Mouse (Mus musculus) forebrain, embryonic 12.5 days (tissue): Measurements from ENCODE around the gene Ankrd44. TPM values are rescaled to one million over a fixed set of nuclear protein-coding genes. Genes with fewer than 3 reads are reported as not detected.
A peak's percentile ranks its signal among the peaks of the same experiment; 100 is the strongest.
"Not testable (repeated sequence)": the region's sequence is repeated elsewhere in the genome, so short reads cannot be mapped to it uniquely, and the experiment has no call there.

ENCODE experiments used
- ATAC-seq: fragments of 200-750 bp; cut with Nextera tagmentation; 2 replicates; pipeline ENCODE4 v1.8.0; 2017; ENCODE audit warnings: moderate TSS enrichment; ENCODE audit not compliant: low FRiP score
- H3K27ac ChIP-seq: fragments of 300-500 bp; sonication (generic); 2 replicates; pipeline ENCODE4 v1.5.1; 2016; ENCODE audit warnings: mild to moderate bottlenecking
- H3K27me3 ChIP-seq: fragments of 300-500 bp; sonication (generic); 2 replicates; pipeline ENCODE4 v1.6.1; 2016; ENCODE audit warnings: mild to moderate bottlenecking
- H3K36me3 ChIP-seq: fragments of 300-500 bp; sonication (generic); replicated peaks from 2 replicates; pipeline ENCODE4 v1.6.1; 2016; ENCODE audit warnings: mild to moderate bottlenecking
- H3K4me1 ChIP-seq: fragments of 300-500 bp; sonication (generic); 2 replicates; pipeline ENCODE4 v1.6.1; 2016
- H3K4me2 ChIP-seq: fragments of 300-500 bp; sonication (generic); 2 replicates; pipeline ENCODE4 v1.6.1; 2016; ENCODE audit warnings: mild to moderate bottlenecking, moderate library complexity
- H3K4me3 ChIP-seq: fragments of 300-500 bp; sonication (generic); replicated peaks from 2 replicates; pipeline ENCODE4 v1.5.1; 2016; ENCODE audit warnings: mild to moderate bottlenecking
- H3K9ac ChIP-seq: fragments of 300-500 bp; sonication (generic); 2 replicates; pipeline ENCODE4 v1.6.1; 2016; ENCODE audit warnings: mild to moderate bottlenecking
- H3K9me3 ChIP-seq: fragments of 300-500 bp; sonication (generic); 2 replicates; pipeline ENCODE4 v1.6.1; 2016
- WGBS: fragments of 180-500 bp; shearing (Covaris S2); methylation state at CpG from one replicate; pipeline ENCODE4 v1.1.7; 2016; 5-methylcytosine and 5-hydroxymethylcytosine counted together
- polyA plus RNA-seq: library from polyadenylated mRNA; unstranded; fragments of >200 nt; fragmentation: Nextera tagmentation; extraction: Ambion mirVana; gene quantifications from 2 replicates; pipeline ENCODE4 v1.2.1, GENCODE M21; 2016

Gene Ankrd44
- 19.6 and 21.6 TPM in 2 replicates for polyA plus RNA-seq

DNA sequence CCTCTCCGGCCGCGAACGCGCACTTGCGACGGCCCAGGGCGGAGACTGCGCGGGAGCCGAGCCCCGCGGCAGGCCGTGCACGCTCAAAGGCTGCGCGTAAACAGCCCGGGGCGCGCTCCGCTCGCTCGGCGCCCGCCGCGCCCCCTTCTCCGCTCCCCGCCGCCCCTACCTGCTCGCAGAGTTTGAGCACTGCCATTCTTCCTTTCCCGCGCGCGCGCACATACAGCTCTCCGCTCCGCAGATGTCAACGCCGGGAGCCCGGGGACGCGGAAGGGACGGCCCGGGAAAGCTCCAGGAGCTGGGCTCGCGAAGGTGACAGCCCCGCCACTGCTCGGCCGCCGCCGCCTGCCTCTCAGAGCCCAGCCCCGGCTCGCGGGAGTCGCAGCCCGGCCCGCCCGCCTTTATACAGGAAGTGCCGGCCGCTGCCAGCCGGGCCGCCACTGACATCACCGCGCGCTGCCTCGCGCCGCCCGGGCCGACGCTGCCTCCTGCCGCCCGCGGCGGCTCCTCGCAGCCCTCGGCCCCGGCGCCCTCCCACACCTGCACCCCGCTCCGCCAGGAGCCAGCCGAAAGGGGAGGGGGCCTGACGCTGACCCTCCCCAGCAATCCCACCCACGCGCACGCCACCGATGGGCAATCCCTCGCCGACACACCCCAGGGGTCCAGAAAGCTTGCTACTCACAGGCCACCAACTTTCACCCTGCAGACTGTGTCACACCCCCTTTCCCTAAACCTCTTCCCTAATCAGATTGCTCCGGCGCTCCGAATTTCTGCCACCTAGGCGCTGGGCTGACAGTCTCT, at the start of gene Ankrd44:
Gene Ankrd44 (minus strand): TSS at position 417 of the 801 bp plus-strand sequence.
- peak within 1 kb of the TSS; percentile 79 for H3K4me3 ChIP-seq

DNA sequence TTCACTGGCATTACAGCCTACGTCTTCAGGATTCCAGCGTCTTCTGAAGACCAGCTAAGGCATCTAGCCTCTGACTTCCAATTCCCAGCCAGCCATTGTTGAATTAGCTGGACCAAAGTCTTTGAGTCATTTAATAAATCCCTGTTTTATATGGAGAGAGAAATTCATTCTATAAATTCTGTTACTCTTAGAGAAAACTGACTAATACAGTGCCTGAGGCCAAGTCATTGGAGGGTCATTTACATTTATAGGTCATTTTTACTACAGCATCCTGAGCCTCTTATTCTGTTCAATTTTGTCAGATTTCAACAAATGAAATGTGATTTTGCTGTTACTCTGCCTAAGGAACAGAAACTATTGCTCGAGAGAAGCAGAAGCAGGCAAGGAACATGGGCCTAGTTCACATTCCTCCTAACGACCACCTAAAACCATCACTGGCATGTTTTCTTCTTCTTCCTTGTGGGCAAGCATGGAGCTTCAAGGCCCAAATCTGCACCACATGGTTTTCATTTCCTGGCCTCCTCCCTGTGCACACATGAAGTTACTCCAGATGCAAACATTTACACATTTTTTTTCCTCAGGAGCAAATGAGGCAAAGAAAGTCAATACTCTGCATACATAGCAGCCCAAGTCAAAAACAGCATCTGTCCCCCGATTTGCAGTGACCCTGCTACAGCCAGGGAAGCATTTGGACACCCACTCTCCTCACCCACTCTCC, 45.7 kb upstream of the Ankrd44 start:
- no peaks in the 10 kb centered on the region for H3K4me1 ChIP-seq
- no peak overlapping the region for H3K4me3 ChIP-seq
- no peak overlapping the region for H3K9ac ChIP-seq
- no peak overlapping the region; the same call in 1 of the 2 replicates for H3K27ac ChIP-seq
- no peaks in the 10 kb centered on the region for H3K36me3 ChIP-seq
- no peak overlapping the region for H3K4me2 ChIP-seq
- H3K27me3 ChIP-seq = no peaks in the 10 kb centered on the region
- WGBS = 85% methylated on average over 5 of the region's 5 CpGs
- no peaks in the 10 kb centered on the region for H3K9me3 ChIP-seq
- no peak for ATAC-seq

More for the DNA sequence above, at the start of gene Ankrd44:
- Histone ChIP-seq H3K9ac (peak within 1 kb of the TSS; percentile 86), H3K27ac (peak within 1 kb of the TSS; percentile 90), H3K4me2 (peak within 1 kb of the TSS; percentile 88), H3K36me3 (no peaks in the 10 kb centered on the region), H3K4me1 (peaks cover 20% of the 10 kb centered on the region), H3K27me3 (peaks cover 19% of the 10 kb centered on the region; the same call in 1 of the 2 replicates), H3K9me3 (no peaks in the 10 kb centered on the region)
- WGBS = under 1% methylated on average over 93 of the region's 94 CpGs
- peak; percentile 95 for ATAC-seq

DNA sequence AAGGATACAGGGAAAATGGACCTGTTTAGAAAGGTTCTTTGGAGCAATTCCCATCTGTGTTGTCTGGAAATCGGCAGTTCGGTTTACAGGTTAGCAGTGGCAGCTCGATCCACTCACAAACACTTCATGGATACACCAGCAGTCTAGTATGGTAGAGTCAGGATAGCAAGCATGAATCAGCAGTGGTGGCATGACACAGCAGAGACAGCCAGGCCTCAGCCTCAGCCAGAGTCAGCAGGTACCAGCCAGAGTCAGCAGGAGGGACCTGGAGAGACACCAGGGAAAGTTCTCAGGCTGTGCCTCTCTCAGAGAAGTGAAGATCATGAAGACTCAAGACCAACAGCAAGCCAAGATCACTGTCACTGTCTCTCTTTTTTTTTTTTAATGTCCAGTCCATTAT, 40.7 kb upstream of the Ankrd44 start:
- 93% methylated on average over 3 of the region's 3 CpGs for WGBS
- Histone ChIP-seq H3K9ac (no peak overlapping the region), H3K27ac (no peak overlapping the region), H3K27me3 (no peaks in the 10 kb centered on the region), H3K36me3 (no peaks in the 10 kb centered on the region), H3K9me3 (no peaks in the 10 kb centered on the region), H3K4me2 (no peak overlapping the region), H3K4me1 (no peaks in the 10 kb centered on the region), H3K4me3 (no peak overlapping the region)
- no peak for ATAC-seq

DNA sequence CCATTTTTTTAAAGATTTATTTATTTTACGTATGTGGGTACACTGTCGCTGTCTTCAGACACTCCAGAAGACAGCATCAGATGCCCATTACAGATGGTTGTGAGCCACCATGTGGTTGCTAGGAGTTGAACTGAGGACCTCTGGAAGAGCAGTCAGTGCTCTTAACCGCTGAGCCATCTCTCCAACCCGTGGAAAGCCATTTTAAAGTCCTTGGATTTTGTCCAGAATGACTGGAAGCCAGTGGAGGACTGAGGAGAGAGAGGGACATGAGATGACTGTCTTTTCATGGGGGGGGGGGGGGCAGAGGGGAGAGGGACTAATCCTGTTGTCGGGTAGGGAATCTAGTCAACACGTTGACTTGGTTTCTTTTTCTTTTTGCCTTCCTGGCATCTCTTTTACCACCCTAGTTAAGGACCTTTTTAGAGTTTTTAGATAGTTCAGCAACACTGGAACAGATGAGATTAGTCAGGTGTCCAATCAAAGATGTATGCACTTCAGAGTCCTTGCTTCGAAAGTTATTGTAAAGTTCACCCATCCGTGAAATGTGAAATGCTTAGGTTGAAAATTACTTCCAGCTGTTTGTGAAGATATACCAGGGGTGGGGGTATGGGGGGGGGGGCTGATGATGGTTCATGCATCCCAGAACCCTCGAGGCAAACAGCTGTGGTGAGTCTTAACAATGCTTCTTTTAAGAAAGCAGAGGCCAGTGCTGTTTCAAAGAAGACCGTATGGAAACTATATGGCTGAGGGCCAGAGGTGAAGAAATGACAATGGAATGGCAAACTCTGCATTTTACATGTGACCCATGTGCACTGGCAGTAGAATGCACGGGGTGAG, 39.2 kb upstream of the Ankrd44 start:
- WGBS = 76% methylated on average over 11 of the region's 11 CpGs
- Histone ChIP-seq H3K27me3 (no peaks in the 10 kb centered on the region), H3K4me3 (no peak overlapping the region), H3K9ac (no peak overlapping the region), H3K27ac (no peak overlapping the region), H3K4me1 (no peaks in the 10 kb centered on the region), H3K9me3 (no peaks in the 10 kb centered on the region), H3K4me2 (no peak overlapping the region), H3K36me3 (no peaks in the 10 kb centered on the region)
- no peak for ATAC-seq

DNA sequence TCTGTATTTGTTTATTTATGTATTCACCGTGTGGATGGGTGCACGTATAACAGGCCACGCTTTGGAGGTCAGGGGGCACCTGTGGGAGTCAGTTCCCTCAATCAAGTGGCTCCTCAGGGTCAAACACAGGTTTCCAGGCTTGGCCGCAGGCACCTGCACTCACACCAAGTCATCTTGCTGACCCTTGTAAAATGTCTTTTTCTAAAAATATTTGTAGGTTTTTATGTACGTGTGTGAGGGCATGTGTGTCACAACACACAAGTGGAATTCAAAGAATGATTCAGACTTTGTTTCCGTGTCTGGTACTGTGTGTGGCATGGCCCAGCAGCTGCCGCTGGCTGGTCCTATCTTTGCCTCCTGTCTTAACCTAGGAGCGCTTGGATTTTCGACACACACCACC, 35.5 kb upstream of the Ankrd44 start:
- no peaks in the 10 kb centered on the region for H3K27me3 ChIP-seq
- H3K4me3 ChIP-seq = no peak overlapping the region
- H3K4me1 ChIP-seq = no peaks in the 10 kb centered on the region
- WGBS = 86% methylated on average over 9 of the region's 9 CpGs
- no peaks in the 10 kb centered on the region for H3K9me3 ChIP-seq
- no peaks in the 10 kb centered on the region for H3K36me3 ChIP-seq
- H3K9ac ChIP-seq = no peak overlapping the region
- ATAC-seq = no peak
- no peak overlapping the region for H3K4me2 ChIP-seq
- no peak overlapping the region for H3K27ac ChIP-seq

DNA sequence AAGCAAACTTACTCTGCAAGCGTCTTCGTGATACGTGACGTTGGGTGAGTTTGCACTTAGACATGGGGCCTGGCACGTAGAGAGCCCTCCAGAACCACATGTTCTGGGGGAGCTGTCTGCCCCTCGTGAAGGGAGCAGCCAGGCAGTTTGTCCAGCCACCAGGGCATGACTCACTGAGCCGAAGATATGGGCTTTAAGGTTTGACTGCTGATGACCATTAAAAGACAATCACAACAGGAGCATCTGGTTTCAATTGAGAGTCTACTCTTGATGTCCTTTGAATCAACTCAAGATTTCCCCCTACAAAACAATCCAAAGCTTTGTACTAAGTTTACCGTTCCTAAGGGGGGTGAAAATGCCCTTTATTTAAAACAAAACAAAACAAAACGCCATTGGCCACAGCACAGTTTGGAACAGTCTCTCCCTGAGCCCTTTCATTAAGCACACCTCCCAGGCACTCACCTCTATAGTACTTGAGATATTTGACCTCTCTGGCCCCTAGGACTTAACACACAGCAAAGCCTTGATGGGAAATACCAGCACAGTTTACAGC, 34.5 kb upstream of the Ankrd44 start:
- no peaks in the 10 kb centered on the region for H3K36me3 ChIP-seq
- H3K27me3 ChIP-seq = no peaks in the 10 kb centered on the region
- 72% methylated on average over 9 of the region's 9 CpGs for WGBS
- ATAC-seq = no peak
- H3K4me3 ChIP-seq = no peak overlapping the region
- H3K9ac ChIP-seq = no peak overlapping the region
- no peak overlapping the region for H3K4me2 ChIP-seq
- no peaks in the 10 kb centered on the region for H3K9me3 ChIP-seq
- no peak overlapping the region for H3K27ac ChIP-seq
- no peaks in the 10 kb centered on the region for H3K4me1 ChIP-seq

DNA sequence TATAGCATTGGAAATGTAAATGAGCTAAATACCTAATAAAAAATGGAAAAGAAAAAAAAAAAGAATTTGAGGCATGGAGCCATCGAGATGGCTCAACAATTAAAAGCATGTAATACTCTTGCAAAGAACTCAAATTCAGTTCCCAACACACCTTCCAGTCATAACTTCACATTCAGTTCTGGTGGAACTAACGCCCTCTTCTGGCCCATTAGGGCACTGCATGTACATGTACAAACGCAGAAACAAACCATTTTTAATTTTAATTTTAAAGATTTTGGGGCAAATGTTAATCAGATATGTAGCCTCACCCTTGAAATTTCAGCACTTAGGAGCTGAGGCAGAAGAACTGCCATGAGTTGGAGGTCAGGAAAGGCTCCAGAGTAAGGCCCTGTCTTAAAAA, 32.3 kb upstream of the Ankrd44 start:
- Histone ChIP-seq H3K4me2 (no peak overlapping the region), H3K27ac (no peak overlapping the region), H3K9ac (no peak overlapping the region), H3K9me3 (no peaks in the 10 kb centered on the region), H3K36me3 (no peaks in the 10 kb centered on the region), H3K4me3 (no peak overlapping the region), H3K4me1 (no peaks in the 10 kb centered on the region), H3K27me3 (no peaks in the 10 kb centered on the region; the same call in 1 of the 2 replicates)
- 73% methylated on average over 3 of the region's 3 CpGs for WGBS
- no peak for ATAC-seq

DNA sequence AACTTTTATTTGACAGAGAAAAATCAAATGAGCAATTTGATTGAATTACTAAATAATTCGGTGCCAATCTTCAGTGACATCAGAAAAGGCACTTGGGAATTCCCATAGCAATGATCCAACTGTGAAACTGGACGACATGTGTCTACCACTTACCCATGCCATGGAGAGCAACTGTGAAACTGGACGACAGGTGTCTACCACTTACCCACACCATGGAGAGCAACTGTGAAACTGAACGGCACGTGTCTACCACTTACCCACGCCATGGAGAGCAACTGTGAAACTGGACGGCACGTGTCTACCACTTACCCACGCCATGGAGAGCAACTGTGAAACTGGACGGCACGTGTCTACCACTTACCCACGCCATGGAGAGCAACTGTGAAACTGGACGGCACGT, 30.8 kb upstream of the Ankrd44 start:
- not testable (repeated sequence) for H3K9me3 ChIP-seq, H3K27ac ChIP-seq, H3K4me2 ChIP-seq, ATAC-seq, H3K27me3 ChIP-seq, H3K9ac ChIP-seq, H3K4me1 ChIP-seq, H3K36me3 ChIP-seq, H3K4me3 ChIP-seq
- 92% methylated on average over 14 of the region's 14 CpGs for WGBS

DNA sequence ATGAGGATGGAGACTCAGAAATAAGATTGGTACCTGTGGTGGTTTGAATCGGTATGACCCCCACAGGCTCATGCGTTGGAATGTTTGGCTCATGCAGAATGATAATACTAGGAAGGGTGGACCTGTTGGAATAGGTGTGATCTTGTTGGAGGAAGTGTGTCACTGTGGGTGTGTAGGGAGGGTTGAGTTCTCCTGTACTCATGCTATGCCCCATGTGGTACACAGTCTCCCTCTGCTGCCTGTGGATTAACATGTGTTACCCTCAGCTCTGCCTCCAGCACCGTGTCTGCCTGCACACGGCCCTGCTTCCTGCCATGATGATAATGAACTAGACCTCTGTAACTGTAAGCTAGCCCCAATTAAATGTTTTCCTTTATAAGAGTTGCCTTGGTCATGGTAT, 28.7 kb upstream of the Ankrd44 start:
- WGBS = 87% methylated on average over 4 of the region's 4 CpGs
- Histone ChIP-seq H3K27me3 (no peaks in the 10 kb centered on the region; the same call in 1 of the 2 replicates), H3K4me2 (no peak overlapping the region), H3K36me3 (no peaks in the 10 kb centered on the region), H3K4me3 (no peak overlapping the region), H3K27ac (no peak overlapping the region), H3K9me3 (no peaks in the 10 kb centered on the region), H3K4me1 (no peaks in the 10 kb centered on the region), H3K9ac (no peak overlapping the region)
- ATAC-seq = no peak

DNA sequence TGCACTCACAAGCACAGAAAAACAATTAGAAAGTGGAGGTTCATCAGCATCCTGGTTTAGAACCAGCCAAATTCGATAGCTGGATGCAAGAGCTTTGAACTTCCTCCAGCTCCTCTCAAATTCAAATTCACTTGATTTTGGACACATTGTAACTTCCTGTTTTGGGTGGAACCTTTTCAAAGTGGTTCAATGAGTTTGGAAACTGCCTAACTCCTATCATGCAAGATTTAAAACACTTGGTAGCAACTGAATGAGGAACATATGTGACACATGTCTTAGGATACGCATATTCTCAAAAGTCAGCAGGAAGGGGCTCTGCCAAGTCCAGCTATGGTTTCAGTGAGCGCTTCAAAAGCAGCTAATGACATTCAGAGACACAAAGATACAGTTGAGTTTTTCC, 18.5 kb upstream of the Ankrd44 start:
- H3K27me3 ChIP-seq = no peaks in the 10 kb centered on the region
- no peak overlapping the region for H3K4me3 ChIP-seq
- WGBS = 85% methylated on average over 3 of the region's 3 CpGs
- no peak overlapping the region for H3K4me2 ChIP-seq
- H3K4me1 ChIP-seq = no peaks in the 10 kb centered on the region
- no peak overlapping the region for H3K27ac ChIP-seq
- H3K9me3 ChIP-seq = no peaks in the 10 kb centered on the region
- no peak for ATAC-seq
- no peaks in the 10 kb centered on the region for H3K36me3 ChIP-seq
- H3K9ac ChIP-seq = no peak overlapping the region

DNA sequence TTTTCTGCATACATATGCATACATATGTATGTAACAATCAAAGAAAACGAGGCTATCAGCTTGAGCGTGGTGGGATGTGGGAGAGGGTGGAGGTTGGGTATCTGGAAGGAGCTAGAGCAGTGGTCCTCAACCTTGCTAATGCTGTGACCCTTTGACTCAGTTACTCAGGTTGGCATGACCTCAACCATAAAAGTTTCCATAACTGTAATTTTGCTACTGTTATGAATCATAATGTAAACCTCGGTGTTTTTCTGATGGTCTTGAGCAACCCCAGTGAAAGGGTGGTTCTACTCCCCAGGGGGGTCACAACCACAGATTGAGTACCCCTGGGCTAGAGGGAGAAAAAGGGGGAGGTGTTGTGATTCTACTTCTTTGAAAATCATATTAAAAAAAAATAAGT, 9.3 kb upstream of the Ankrd44 start:
- Histone ChIP-seq H3K4me1 (no peaks in the 10 kb centered on the region), H3K4me2 (no peak overlapping the region), H3K9ac (no peak overlapping the region), H3K9me3 (no peaks in the 10 kb centered on the region), H3K36me3 (no peaks in the 10 kb centered on the region), H3K27me3 (no peaks in the 10 kb centered on the region), H3K4me3 (no peak overlapping the region), H3K27ac (no peak overlapping the region)
- WGBS = 86% methylated on average over 3 of the region's 3 CpGs
- ATAC-seq = no peak

DNA sequence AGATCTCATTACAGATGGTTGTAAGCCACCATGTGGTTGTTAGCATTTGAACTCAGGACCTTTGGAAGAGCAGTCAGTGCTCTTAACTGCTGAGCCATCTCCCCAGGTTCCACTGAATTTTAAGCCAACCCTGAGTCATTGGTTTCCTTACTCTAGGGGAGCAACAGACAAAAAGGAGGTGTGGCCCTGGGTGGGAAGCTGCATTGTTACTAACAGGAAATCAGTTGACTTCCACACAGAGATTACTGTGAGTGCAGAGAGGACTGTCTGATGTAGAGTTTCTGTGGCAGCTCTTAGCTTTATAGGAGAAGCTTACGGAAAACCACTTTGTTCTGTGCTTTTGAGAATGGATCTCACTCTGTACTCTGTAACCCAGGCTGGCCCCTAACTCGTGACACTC, 8.7 kb upstream of the Ankrd44 start:
- H3K27ac ChIP-seq = no peak overlapping the region
- H3K4me1 ChIP-seq = no peaks in the 10 kb centered on the region
- no peaks in the 10 kb centered on the region for H3K36me3 ChIP-seq
- 80% methylated on average over 2 of the region's 2 CpGs for WGBS
- H3K4me2 ChIP-seq = no peak overlapping the region
- H3K4me3 ChIP-seq = no peak overlapping the region
- no peaks in the 10 kb centered on the region for H3K9me3 ChIP-seq
- ATAC-seq = no peak
- no peaks in the 10 kb centered on the region for H3K27me3 ChIP-seq
- no peak overlapping the region for H3K9ac ChIP-seq
